Mouse (Mus musculus) CD8-positive naive resting alpha-beta T cell, adult 57 days (primary cell): ENCODE results near the gene Cyp27a1. TPM values are rescaled to one million over a fixed set of nuclear protein-coding genes. Genes with fewer than 3 reads are reported as not detected.

Experiments
- total RNA-seq: library from RNA; stranded (reverse); gene quantifications from one replicate; pipeline ENCODE4 v1.2.4, GENCODE M21; 2023

The Cyp27a1 gene
- 0.77 TPM for total RNA-seq

GRCm38 (mm10) chr1:74713099-74713858 lies at the start of gene Cyp27a1:
Gene Cyp27a1 (plus strand): TSS chr1:74713574.

DNA sequence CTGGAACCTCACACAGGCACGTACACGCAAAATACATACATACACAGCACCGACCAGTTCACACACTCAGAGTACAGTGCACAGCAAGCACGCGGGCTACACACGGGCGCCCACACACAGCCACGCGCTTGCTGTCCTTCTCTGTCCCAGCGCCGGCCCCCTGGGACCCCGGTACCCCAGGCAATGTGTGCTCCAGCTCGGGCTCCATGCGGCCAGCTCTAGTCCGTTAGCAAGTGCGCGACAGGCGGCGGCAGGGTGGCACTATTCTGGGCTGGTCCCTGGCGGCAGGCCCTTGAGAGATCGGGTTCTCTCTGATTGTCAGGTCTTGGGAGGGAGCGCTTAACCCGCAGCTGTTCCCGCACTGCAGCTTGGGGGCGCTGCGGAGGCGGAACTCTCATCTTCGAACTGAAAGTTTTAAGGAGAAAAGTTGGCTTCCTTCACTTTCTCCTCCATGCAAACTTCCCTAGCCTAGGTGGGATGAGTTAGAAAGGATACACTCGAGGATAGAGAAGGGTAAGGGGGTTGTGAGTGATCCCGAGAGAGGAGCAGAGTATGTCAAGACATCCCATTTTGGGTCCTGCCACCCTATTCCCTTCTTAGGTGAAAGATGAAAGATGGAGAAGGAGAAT lies 35.4 kb downstream of the Cyp27a1 start, which contains the start of gene Prkag3:
Gene Prkag3 (minus strand): TSS at position 579 of the 629 bp plus-strand sequence.

GRCm38 (mm10) chr1:74771845-74771930 lies 58.3 kb downstream of the Cyp27a1 start, which contains the start of gene Wnt6:
Gene Wnt6 (plus strand): TSS chr1:74771892.

Other genes with a start within 250 kb of the Cyp27a1 start
- gene Cnot9, start 207.5 kb upstream of the Cyp27a1 start, total RNA-seq: 32.7 TPM
- gene Plcd4, start 170.7 kb upstream of the Cyp27a1 start, total RNA-seq: 0.37 TPM
- gene Usp37, start 169.3 kb upstream of the Cyp27a1 start, total RNA-seq: 27.3 TPM
- gene Zfp142, start 125.3 kb upstream of the Cyp27a1 start, total RNA-seq: 46.5 TPM
- 10.9 TPM for gene Bcs1l, start 125.3 kb upstream of the Cyp27a1 start, total RNA-seq
- 51.3 TPM for gene Rnf25, start 112.2 kb upstream of the Cyp27a1 start, total RNA-seq
- gene Stk36, start 112.1 kb upstream of the Cyp27a1 start, total RNA-seq: not detected
- gene Ttll4, start 51.8 kb upstream of the Cyp27a1 start, total RNA-seq: 68.1 TPM
- not detected for gene Prkag3, start 35.6 kb downstream of the Cyp27a1 start, total RNA-seq
- gene Wnt6, start 58.3 kb downstream of the Cyp27a1 start, total RNA-seq: not detected
- gene Wnt10a, start 77.9 kb downstream of the Cyp27a1 start, total RNA-seq: 0.31 TPM
- not detected for gene Cdk5r2, start 141.4 kb downstream of the Cyp27a1 start, total RNA-seq
- not detected for gene Fev, start 171.8 kb downstream of the Cyp27a1 start, total RNA-seq
- not detected for gene Cryba2, start 179.6 kb downstream of the Cyp27a1 start, total RNA-seq
- not detected for gene Cfap65, start 222.0 kb downstream of the Cyp27a1 start, total RNA-seq
- 0.46 TPM for gene Ihh, start 238.1 kb downstream of the Cyp27a1 start, total RNA-seq